Mouse (Mus musculus) urinary bladder, postnatal 25 days (tissue): ENCODE measurements around the gene Pno1.
"Not testable (repeated sequence)": the region's sequence is repeated elsewhere in the genome, so short reads cannot be mapped to it uniquely, and the experiment has no call there.

ENCODE experiments used
- DNase-seq: peaks from one replicate; pipeline ENCODE4 v3.0.0; 2022; ENCODE audit warnings: low spot score

Gene Pno1

GRCm38 (mm10) chr11:17211258-17212140 lies at the start of gene Pno1:
Pno1 (minus strand) TSS chr11:17211568.
- peak; percentile 94 for DNase-seq

DNA sequence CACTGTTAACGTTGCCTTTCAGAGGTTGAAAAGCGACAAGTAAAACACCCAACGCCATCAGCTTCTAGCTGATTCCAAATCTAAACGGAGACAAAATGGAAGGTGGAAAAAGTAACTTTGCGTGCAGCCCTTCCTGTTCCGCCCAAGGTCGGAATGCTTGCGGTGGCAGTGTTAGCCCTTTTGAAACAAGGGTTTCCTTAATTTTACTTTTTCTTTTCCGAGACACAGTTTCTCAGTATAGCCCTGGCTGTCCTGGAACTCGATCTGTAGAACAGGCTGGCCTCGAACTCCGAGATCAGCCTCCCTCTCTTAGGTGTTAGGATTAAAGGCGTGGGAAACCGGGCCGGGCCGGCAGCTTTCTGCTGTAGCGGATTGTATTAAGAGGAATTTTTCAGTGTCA lies 46.5 kb upstream of the Pno1 start:
- peak; percentile 38 for DNase-seq

DNA sequence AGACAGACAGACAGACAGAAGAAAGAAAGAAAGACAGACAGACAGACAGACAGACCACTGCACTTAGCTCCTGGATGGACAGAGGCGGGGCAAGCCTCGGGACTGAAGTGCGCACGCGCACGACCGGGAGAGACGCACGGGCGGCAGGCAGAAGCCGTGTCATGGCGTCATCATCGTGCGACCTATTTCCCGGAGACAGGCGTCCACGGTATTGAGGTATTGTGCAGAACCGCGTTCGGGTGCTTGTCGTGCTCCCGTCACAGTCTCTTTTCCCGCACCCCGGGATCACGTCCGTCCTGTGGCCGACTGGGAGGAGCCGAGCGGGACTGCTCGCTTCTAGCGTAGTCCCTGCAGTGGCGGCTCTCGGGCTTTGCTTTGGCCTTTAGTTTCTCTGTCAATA lies 46.1 kb upstream of the Pno1 start, which contains the start of gene C1d:
TSS of gene C1d (plus strand) at position 137 of the 400 bp plus-strand sequence.
- peak; percentile 94 for DNase-seq

DNA sequence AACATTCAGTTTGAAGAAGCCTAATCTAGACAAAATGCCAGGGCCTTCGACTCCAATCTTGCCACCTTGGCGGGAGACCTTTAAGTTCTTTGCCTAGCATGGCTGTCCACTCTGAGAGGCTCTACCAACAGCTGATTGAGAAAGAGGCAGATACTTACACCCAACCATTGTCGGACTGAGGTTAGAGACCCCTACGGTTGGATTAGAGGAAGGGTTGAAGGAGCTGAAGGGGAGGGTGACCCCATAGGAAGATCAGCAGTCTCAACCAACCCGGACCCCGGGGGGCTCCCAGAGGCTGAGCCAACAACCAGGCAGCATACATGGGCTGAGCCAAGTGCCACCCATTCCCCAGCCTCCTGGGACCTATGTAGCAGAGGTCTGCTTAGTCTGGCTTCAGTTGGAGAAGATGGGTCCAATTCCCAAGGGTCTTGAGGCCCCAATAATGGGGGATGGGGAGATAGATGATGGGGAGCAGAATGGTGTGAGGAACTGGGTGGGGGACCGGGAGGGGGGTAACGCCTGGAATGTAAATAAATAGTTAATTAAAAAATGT lies 45.5 kb upstream of the Pno1 start:
- no peak for DNase-seq

GRCm38 (mm10) chr11:17248715-17249114 lies 37.3 kb upstream of the Pno1 start:
- no peak for DNase-seq

- DNase-seq = not testable (repeated sequence)
These were observed 27.2 kb upstream of the Pno1 start for GRCm38 (mm10) chr11:17238598-17238997.

GRCm38 (mm10) chr11:17236449-17237037 lies 25.2 kb upstream of the Pno1 start:
- no peak for DNase-seq

GRCm38 (mm10) chr11:17232792-17233191 lies 21.4 kb upstream of the Pno1 start:
- no peak for DNase-seq

DNA sequence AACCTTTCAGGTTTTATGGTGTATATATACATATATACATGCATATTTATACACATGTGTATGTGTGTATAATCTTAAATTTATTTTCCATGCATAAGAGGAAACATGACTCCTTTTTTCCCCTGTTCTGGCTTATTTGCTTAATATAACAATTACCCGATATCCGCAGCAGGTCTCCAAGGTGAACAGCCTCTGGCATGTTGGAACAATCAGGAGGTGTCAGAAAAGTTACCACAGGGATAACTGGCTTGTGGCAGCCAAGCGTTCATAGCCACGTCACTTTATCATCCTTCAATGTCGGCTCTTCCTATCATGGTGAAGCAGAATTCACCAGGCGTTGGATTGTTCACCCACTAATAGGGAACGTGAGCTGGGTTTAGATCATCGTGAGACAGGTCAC lies 9.8 kb upstream of the Pno1 start:
- no peak for DNase-seq

DNA sequence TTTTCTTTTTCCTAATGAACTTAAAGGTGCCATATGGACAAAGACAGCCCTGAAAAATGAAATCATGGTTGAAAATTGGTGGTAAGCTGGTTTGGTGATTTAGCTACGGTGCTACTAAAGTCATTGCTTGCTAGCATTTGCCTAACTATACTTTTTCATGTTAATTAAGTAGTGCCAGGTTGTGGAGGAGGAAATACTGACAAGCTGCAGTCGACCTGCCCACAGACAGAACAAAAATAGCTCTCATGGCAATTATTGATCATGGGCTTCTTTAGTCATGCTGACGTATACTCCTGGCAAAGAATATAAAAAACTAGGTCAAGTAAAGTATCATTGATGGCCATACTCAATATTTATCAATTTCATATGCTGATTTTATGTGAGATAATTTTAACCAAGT lies 4.1 kb upstream of the Pno1 start:
- no peak for DNase-seq

DNA sequence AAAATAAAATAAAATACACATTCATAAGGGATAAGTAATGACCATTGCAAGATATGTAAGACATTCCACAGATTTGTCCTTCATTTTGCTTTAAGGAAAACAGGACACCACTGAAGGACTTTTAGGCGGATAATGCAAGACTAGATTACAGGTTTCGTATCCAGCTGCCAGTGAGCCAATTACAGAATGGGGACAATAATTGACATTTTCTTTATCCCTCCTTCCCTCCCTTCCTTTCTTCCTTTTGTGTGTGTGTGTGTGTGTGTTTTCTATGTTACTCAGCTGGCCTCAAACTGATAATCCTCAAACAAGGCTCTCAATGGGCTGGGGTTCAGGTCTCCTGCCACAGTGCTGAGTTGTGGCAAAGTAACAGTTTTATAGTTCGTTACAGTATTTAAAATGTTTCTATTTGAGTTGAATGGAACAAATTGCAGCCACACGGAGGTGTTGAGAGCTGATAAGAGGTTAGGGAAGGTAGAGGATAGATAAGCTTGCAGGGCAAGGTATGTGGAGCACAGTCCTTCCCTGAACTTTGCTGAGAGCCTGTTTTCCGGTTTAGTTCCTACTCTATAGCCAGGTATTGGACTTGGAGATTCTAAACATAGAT lies 1.6 kb upstream of the Pno1 start:
- DNase-seq = no peak

DNA sequence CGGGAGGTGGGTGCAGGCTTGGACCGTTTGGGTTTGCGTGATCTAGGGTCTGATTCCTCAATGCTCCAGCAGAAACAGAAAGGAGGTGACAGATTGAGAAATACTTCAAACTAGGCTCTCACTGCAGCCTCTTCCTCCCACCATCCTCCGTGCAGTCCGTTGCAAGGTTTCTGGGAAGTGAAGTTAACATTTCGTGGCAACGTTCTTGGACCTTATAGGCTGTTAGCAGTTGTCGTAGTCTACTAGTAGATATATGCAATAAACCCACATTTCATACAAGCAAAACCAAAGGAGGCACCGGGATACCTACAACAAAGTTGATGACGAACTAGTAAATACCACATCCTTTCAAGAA lies 750 bp upstream of the Pno1 start:
- no peak for DNase-seq

GRCm38 (mm10) chr11:17202481-17202880 lies 8.9 kb downstream of the Pno1 start:
- DNase-seq = no peak

DNA sequence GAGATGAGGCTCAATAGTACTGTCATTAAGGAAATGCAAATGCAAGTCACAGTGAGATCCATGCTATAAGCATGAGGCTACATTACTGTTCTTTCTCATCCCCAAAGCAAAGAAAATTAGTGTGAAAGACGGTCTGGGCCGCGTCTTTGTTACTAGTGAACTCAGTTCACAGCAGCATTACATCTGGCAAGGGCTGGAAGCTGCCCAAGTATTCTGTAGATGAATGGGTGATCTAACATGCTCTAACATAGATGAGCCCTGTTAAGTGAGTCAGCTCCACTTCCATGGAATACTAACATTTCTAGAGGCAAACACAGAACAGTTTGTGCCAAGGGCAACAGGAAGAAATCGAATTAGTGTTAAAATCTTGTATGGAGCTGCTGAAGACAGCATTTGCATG lies 10.4 kb downstream of the Pno1 start:
- DNase-seq = no peak

- DNase-seq = no peak
These were observed 11.4 kb downstream of the Pno1 start for GRCm38 (mm10) chr11:17199840-17200501.

- no peak for DNase-seq
These were observed 12.2 kb downstream of the Pno1 start for GRCm38 (mm10) chr11:17199170-17199569.

DNA sequence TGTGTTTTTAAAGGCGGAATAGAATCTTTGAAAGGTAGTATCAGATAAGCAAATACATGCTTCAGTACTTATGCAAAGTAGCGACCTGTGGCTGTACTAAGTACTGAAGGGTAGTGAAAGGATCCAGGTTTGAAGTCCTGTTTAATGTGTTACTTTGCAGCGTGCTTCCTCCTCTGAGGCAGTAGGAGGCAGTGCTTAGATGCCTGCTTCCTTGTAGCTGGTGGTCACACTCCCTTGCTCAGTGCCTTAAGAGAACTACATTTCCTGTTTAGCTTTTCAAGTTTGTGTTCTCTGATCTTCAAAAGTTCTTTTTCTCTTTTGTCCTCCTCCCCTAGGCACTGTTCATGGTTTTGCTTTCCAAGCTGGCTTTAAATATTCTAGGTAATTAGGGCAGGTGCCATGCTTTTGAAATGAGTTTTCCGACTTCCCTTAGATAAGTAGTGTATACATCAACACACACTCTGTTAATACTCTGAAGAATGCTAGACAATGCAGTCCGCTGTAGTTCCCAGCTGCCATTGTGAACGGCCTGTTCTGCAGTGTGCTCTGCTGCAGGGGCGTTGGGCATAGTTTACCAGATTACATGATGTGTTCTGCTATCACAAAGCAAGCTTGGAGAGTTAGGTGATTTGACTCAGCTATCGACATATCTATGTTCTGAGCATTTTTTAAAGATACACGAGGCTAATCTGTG lies 19.1 kb downstream of the Pno1 start:
- DNase-seq = no peak

DNA sequence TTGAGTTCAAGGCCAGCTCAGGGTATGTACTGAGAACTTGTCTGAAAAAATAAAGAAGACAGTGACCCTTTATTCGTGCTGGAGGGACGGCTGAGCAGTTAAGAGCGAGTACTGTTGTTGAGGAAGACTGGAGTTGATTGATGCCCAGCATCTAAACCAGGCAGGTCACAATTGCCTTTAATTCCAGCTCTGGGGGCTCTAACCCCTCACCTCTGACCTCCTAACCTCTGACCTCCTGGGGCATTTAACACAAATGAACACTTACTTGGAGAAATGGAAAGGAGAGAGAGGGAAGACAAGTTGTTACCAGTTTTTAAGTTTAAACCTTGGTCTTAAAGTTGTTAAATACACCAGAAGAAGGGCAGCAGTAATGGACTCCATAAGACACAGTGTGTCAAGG lies 22.6 kb downstream of the Pno1 start:
- no peak for DNase-seq

- no peak for DNase-seq
These were observed 23.7 kb downstream of the Pno1 start for GRCm38 (mm10) chr11:17187649-17188048.

- no peak for DNase-seq
These were observed 28.2 kb downstream of the Pno1 start for GRCm38 (mm10) chr11:17183165-17183564.

DNA sequence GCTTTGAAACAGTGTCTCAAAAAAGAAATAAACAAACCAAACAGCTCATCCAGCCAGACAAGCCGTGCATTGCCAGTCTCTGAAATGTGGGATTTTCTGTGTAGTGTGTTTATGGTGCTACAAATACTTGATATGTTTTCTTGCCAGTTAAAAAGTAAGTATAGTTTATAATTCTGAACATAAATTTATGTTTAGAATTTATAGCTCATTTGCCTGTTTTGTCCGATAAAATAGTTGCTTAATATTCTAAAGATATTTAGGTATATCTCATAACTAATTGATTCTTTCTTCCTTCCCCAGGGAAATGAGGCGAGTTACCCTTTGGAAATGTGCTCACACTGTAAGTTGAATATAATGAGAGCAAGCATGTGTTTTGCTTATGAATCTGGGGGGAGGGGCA lies 29.6 kb downstream of the Pno1 start, which contains the start of gene Wdr92:
TSS of gene Wdr92 (plus strand) at position 301 of the 400 bp plus-strand sequence.
- no peak for DNase-seq

GRCm38 (mm10) chr11:17180753-17181152 lies 30.6 kb downstream of the Pno1 start:
- DNase-seq = no peak
